Mouse (Mus musculus) stomach, embryonic 14.5 days (tissue): ENCODE measurements around the gene Fancl. TPM values are rescaled to one million over a fixed set of nuclear protein-coding genes. Genes with fewer than 3 reads are reported as not detected.
"Not testable (repeated sequence)": the region's sequence is repeated elsewhere in the genome, so short reads cannot be mapped to it uniquely, and the experiment has no call there.

Experiments
- ATAC-seq: fragments of 200-750 bp; cut with Nextera tagmentation; 2 replicates; pipeline ENCODE4 v1.8.0; 2017; ENCODE audit warnings: low read depth, moderate TSS enrichment; ENCODE audit not compliant: insufficient number of reproducible peaks, insufficient read depth, low FRiP score
- H3K27ac ChIP-seq: fragments of 300-500 bp; sonication (generic); 2 replicates; pipeline ENCODE4 v1.5.1; 2014; ENCODE audit warnings: mild to moderate bottlenecking, low read length, moderate library complexity, mixed read lengths
- H3K27me3 ChIP-seq: fragments of 300-500 bp; sonication (generic); 2 replicates; pipeline ENCODE4 v1.6.1; 2014; ENCODE audit warnings: low read length, control low read depth, mixed read lengths; ENCODE audit not compliant: control insufficient read depth, insufficient read depth
- H3K36me3 ChIP-seq: fragments of 300-500 bp; sonication (generic); 2 replicates; pipeline ENCODE4 v1.6.1; 2014; ENCODE audit warnings: mild to moderate bottlenecking, control low read depth, low read length, moderate library complexity, mixed read lengths; ENCODE audit not compliant: control insufficient read depth, insufficient read depth
- H3K4me1 ChIP-seq: fragments of 300-500 bp; sonication (generic); 2 replicates; pipeline ENCODE4 v1.6.1; 2014; ENCODE audit warnings: low read length, control low read depth, mixed read lengths; ENCODE audit not compliant: control insufficient read depth, insufficient read depth
- H3K4me2 ChIP-seq: fragments of 300-500 bp; sonication (generic); replicated peaks from 2 replicates; pipeline ENCODE4 v1.6.1; 2014; ENCODE audit warnings: low read depth, low read length, control low read depth
- H3K4me3 ChIP-seq: fragments of 300-500 bp; sonication (generic); 2 replicates; pipeline ENCODE4 v1.5.1; 2014; ENCODE audit warnings: low read depth, low read length, control low read depth
- H3K9ac ChIP-seq: fragments of 300-500 bp; sonication (generic); replicated peaks from 2 replicates; pipeline ENCODE4 v1.6.1; 2014; ENCODE audit warnings: low read depth, mild to moderate bottlenecking, control low read depth, low read length, moderate library complexity, mixed read lengths
- H3K9me3 ChIP-seq: fragments of 300-500 bp; sonication (generic); 2 replicates; pipeline ENCODE4 v1.6.1; 2016; ENCODE audit warnings: low read depth, low read length, control low read depth; ENCODE audit not compliant: control insufficient read depth
- WGBS: fragments of 180-500 bp; shearing (Covaris S2); extraction: QIAGEN DNeasy Blood & Tissue Kit; methylation state at CpG from one replicate; pipeline ENCODE4 v1.1.7; 2014; 5-methylcytosine and 5-hydroxymethylcytosine counted together
- polyA plus RNA-seq: library from polyadenylated mRNA; unstranded; fragments of >200 nt; fragmentation: Nextera tagmentation; extraction: Ambion mirVana; gene quantifications from 2 replicates; pipeline ENCODE4 v1.2.1, GENCODE M21; 2014

The Fancl gene
- polyA plus RNA-seq = 30.9 and 34.8 TPM in 2 replicates

DNA sequence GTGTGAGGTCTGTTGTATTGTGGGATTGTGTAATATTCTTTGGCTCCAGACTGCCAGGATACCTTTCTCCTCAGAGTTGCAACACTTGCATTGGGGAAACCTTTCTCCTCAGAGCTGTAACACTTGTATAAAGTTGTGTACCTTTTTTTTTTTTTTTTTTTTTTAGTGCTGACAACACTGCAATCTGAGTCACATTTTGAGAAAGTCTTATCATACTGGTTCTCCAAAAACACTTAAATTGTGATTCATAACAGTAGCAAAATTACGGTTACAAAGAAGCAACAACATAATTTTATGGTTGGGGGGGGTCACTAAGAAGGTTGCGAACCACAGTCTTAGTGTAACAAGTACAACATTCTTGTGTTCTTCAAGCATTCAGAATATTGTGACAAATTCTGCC lies at the start of gene Fancl:
TSS of gene Fancl (plus strand) at position 165 of the 400 bp plus-strand sequence.
- peak within 1 kb of the TSS; percentile 69; the same call in 1 of the 2 replicates for H3K9ac ChIP-seq
- ATAC-seq = no peak
- no peaks in the 10 kb centered on the region for H3K27me3 ChIP-seq
- peaks cover 6% of the 10 kb centered on the region; the same call in 1 of the 2 replicates for H3K4me1 ChIP-seq
- no peaks in the 10 kb centered on the region for H3K36me3 ChIP-seq
- peak within 1 kb of the TSS; percentile 78 for H3K4me3 ChIP-seq
- peak within 1 kb of the TSS; percentile 79 for H3K27ac ChIP-seq
- peak within 1 kb of the TSS; percentile 55 for H3K4me2 ChIP-seq
- 92% methylated on average over 2 of the region's 2 CpGs for WGBS
- no peaks in the 10 kb centered on the region for H3K9me3 ChIP-seq

DNA sequence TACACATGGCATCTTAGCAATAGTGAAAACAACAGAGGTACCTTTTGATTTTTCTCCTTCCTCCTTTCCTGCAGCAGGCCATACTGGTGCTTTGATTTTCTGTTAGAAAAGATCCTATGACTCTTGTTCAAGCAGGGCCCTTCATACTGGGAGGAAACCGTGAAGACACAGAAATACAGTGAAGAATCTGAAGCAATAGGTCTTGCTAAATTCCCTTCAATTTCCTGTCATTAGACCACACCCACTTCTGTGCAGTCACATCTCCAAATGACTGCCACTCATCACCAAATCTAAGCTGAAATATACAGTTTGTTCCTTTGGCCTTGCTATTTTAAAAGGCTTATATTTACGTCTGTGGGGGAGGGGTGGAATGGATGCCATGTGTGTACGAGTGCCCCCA lies 49.1 kb upstream of the Fancl start:
- H3K4me1 ChIP-seq = no peaks in the 10 kb centered on the region
- H3K27ac ChIP-seq = no peak overlapping the region
- WGBS = 75% methylated on average over 3 of the region's 3 CpGs
- no peaks in the 10 kb centered on the region for H3K27me3 ChIP-seq
- no peaks in the 10 kb centered on the region for H3K36me3 ChIP-seq
- no peak overlapping the region for H3K4me3 ChIP-seq
- no peaks in the 10 kb centered on the region for H3K9me3 ChIP-seq
- no peak for ATAC-seq
- H3K9ac ChIP-seq = no peak overlapping the region
- H3K4me2 ChIP-seq = no peak overlapping the region

DNA sequence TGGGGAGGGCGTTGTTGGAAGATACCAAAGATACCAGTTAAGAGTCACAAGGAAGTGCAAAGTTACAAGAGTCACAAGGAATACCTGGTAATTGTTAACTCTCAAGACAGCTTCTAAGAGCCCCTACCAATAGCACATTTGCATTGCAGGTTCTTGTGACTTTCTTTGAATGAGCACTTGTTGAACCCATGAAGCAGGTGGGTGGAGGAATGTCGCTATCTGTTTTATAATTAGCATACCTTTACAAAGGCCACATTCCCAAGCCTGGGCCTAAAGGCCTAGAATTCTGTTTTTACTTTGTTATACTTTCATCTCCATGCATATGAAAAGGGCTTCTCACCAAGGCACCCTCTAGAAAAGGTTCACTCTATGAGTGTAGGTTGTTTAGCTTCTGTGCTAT lies 15.8 kb upstream of the Fancl start:
- not testable (repeated sequence) for H3K4me1 ChIP-seq, H3K36me3 ChIP-seq, H3K27ac ChIP-seq, H3K4me2 ChIP-seq, H3K9ac ChIP-seq, H3K4me3 ChIP-seq, H3K9me3 ChIP-seq, ATAC-seq, H3K27me3 ChIP-seq
- 85% methylated on average over 2 of the region's 2 CpGs for WGBS

GRCm38 (mm10) chr11:26371980-26372379 lies 14.0 kb upstream of the Fancl start:
- H3K36me3 ChIP-seq, H3K27me3 ChIP-seq, H3K4me1 ChIP-seq, H3K27ac ChIP-seq, H3K4me3 ChIP-seq, H3K4me2 ChIP-seq, ATAC-seq, H3K9me3 ChIP-seq, H3K9ac ChIP-seq: not testable (repeated sequence)
- WGBS = 0% methylated on average over 1 of the region's 1 CpGs

- no peaks in the 10 kb centered on the region for H3K36me3 ChIP-seq
- 81% methylated on average over 2 of the region's 2 CpGs for WGBS
- H3K4me3 ChIP-seq = no peak overlapping the region
- no peak overlapping the region for H3K27ac ChIP-seq
- ATAC-seq = no peak
- H3K4me2 ChIP-seq = no peak overlapping the region
- no peaks in the 10 kb centered on the region for H3K9me3 ChIP-seq
- H3K27me3 ChIP-seq = no peaks in the 10 kb centered on the region
- H3K4me1 ChIP-seq = no peaks in the 10 kb centered on the region
- H3K9ac ChIP-seq = no peak overlapping the region
Observed at GRCm38 (mm10) chr11:26374132-26374531, 11.8 kb upstream of the Fancl start.

GRCm38 (mm10) chr11:26378074-26378473 lies 7.9 kb upstream of the Fancl start:
- WGBS = 82% methylated on average over 2 of the region's 2 CpGs
- H3K27ac ChIP-seq = no peak overlapping the region
- H3K9me3 ChIP-seq = no peaks in the 10 kb centered on the region
- H3K9ac ChIP-seq = no peak overlapping the region
- no peaks in the 10 kb centered on the region for H3K4me1 ChIP-seq
- no peak overlapping the region for H3K4me2 ChIP-seq
- H3K36me3 ChIP-seq = no peaks in the 10 kb centered on the region
- H3K27me3 ChIP-seq = no peaks in the 10 kb centered on the region
- no peak for ATAC-seq
- no peak overlapping the region for H3K4me3 ChIP-seq

- H3K4me3 ChIP-seq = no peak overlapping the region
- no peak overlapping the region for H3K9ac ChIP-seq
- no peaks in the 10 kb centered on the region for H3K36me3 ChIP-seq
- no peaks in the 10 kb centered on the region for H3K27me3 ChIP-seq
- no peak overlapping the region for H3K27ac ChIP-seq
- no peaks in the 10 kb centered on the region for H3K4me1 ChIP-seq
- no peak for ATAC-seq
- 70% methylated on average over 6 of the region's 6 CpGs for WGBS
- H3K4me2 ChIP-seq = no peak overlapping the region
- H3K9me3 ChIP-seq = no peaks in the 10 kb centered on the region
Observed at GRCm38 (mm10) chr11:26381499-26381898, 4.4 kb upstream of the Fancl start.

DNA sequence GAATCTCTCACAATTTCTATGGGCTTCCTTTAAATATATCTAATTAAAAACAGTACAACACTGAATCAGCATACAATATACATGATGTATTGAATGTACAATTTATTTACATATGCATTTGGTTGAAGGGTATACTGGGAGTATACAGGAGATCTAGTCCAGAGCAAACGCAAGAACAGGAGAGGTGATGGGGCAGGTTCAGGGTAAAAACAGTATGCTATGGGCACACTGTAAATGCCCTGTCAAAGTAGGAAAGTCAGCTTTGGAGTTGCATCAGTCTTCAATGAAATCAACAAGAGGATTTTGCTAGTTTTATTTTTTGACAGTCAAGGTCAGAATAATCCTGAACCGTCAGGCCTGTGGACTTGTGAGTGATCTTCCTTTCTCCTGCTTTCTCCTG lies 743 bp downstream of the Fancl start:
- H3K4me1 ChIP-seq = peaks cover 6% of the 10 kb centered on the region; the same call in 1 of the 2 replicates
- H3K36me3 ChIP-seq = no peaks in the 10 kb centered on the region
- peak overlapping the region; percentile 69; the same call in 1 of the 2 replicates for H3K9ac ChIP-seq
- 65% methylated on average over 2 of the region's 2 CpGs for WGBS
- no peaks in the 10 kb centered on the region for H3K9me3 ChIP-seq
- peak overlapping the region; percentile 55 for H3K4me2 ChIP-seq
- peak overlapping the region; percentile 79 for H3K27ac ChIP-seq
- ATAC-seq = 0 out of 2 replicates have a peak, but pooled peaks have one; percentile 2
- H3K27me3 ChIP-seq = no peaks in the 10 kb centered on the region
- H3K4me3 ChIP-seq = peak overlapping the region; percentile 78

DNA sequence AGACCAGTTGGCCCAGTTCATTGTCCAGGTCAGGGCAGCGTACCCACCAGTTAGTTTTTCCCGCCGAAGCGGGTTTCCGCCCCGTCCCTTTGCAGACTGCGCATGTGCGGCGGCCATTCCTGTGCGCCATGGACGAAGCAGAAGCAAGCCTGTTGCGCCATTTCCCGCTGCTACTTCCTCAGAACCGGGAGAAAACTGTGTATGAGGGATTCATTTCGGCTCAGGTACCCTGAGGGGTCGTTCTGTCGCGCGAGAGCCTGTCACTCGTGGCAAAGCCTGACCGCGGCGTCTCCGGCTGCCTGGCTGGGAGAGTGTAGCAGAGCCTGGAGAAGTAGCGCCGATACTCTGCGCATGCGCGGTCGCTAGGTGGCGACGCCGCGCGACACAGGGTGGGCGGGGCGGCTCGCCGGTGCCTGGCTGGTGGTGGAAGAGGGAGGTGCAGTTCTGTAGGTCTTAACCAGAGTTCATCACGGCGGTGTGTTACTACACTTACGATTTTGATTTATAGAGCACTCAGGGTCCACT lies 1.2 kb downstream of the Fancl start:
- Histone ChIP-seq H3K4me2 (peak overlapping the region; percentile 55), H3K36me3 (no peaks in the 10 kb centered on the region), H3K4me1 (peaks cover 6% of the 10 kb centered on the region; the same call in 1 of the 2 replicates), H3K4me3 (peak overlapping the region; percentile 78), H3K27me3 (no peaks in the 10 kb centered on the region), H3K27ac (peak overlapping the region; percentile 79), H3K9me3 (no peaks in the 10 kb centered on the region), H3K9ac (peak overlapping the region; percentile 69)
- ATAC-seq = peak; percentile 100
- WGBS = under 1% methylated on average over 42 of the region's 42 CpGs
